Mouse (Mus musculus) liver, adult 2 months (tissue): ENCODE data around the gene Pik3r3.

Source experiments
- CTCF ChIP-seq: fragments of 200-500 bp; IDR thresholded peaks from 2 replicates; pipeline ENCODE4 v1.5.1; 2011; ENCODE audit warnings: low read depth, low read length, control low read depth
- POLR2A ChIP-seq: fragments of 200-500 bp; IDR thresholded peaks from 2 replicates; pipeline ENCODE4 v1.6.1; 2011; ENCODE audit warnings: low read length, control low read depth; ENCODE audit not compliant: insufficient read depth; ENCODE audit errors: extremely low read depth

GRCm38 (mm10) chr4:116317575-116317974, 96.2 kb downstream of the Pik3r3 start:
- TF ChIP-seq CTCF: no peak
- TF ChIP-seq POLR2A: no peak
